Mouse (Mus musculus) heart, postnatal 10 days (tissue): ENCODE results near the gene Tex33. TPM values are rescaled to one million over a fixed set of nuclear protein-coding genes. Genes with fewer than 3 reads are reported as not detected.

Source experiments
- DNase-seq, 2 experiments: peaks; one replicate each; pipeline ENCODE4 v3.0.0; 2021
- intact Hi-C: fragments of 180-260 bp; cut with DNase I; formaldehyde crosslinking; loops from one replicate; pipeline ENCODE4 v1.15.1; 2025
- total RNA-seq, 2 experiments: library from RNA; stranded (reverse); gene quantifications; 2 replicates each; pipeline ENCODE4 v1.2.3; 2021

Gene Tex33
- total RNA-seq, 2 experiments from 2014 or later: not detected

DNA sequence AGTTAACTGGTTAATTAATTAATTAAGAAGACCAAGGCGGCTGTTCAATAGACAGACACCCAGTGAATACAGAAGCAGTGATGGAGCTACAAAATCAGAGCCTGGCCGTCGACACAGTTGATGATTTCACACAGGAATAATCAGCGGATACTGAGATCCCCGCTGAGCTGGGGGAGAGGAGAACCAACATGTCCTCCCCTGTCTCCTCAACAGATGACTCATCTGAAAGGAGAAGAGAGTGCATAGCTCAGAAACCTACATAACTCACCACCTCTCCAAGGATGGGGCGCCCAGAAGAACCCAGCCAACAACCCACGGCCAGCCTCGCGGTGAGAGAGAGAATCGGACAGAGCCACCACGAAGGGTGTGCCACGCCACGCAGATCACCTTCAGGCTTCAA, 24.7 kb upstream of the Tex33 start:
- intact Hi-C loops: loop anchor here (5.0 kb wide), 1 partner anchor 243 kb away; no protein-coding TSS in a partner anchor
- DNase-seq: no peak

- intact Hi-C loops: no loop called here
- DNase-seq: no peak
Measured at GRCm38 (mm10) chr15:78416937-78417336, 21.2 kb upstream of the Tex33 start.

DNA sequence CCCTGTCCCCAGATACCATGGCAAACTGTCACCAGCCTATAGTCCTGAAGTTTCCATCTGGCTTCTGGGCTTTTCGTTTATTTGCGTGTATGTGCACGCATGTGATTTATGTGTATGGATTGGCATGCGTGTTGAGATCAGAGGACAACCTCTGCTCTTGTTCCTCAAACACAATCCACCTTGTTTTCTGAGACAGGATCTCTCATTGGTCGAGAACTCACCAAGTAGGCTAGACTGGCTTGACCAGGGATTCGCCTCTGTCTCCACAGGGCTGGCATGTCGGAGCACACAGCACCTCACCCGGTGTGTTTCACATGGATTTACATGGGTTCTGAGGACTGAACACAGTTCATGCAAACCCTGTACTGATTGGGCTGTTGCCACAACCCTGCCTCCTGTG, 18.4 kb upstream of the Tex33 start:
- intact Hi-C loops: no loop called here
- no peak for DNase-seq

DNA sequence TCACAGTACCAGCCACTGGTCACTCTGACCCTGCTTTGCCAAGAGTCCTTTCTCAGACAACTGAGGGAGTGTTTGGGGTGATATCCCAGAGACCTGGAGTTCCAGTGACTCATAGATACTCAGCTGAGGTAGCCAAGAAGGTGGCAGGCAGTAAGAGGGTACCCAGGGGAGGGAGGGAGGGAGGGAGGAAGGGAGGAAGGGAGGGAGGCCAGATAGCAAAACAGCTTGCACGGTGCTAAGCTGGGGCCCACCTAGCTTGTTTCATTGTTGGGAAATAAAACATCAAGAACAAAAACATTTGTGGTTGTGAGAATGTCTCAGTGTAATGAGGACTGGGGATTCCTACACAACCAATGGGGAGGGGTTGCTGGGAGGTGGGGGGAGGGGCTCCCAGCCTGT, 18.0 kb upstream of the Tex33 start:
- intact Hi-C loops: no loop called here
- no peak for DNase-seq

DNA sequence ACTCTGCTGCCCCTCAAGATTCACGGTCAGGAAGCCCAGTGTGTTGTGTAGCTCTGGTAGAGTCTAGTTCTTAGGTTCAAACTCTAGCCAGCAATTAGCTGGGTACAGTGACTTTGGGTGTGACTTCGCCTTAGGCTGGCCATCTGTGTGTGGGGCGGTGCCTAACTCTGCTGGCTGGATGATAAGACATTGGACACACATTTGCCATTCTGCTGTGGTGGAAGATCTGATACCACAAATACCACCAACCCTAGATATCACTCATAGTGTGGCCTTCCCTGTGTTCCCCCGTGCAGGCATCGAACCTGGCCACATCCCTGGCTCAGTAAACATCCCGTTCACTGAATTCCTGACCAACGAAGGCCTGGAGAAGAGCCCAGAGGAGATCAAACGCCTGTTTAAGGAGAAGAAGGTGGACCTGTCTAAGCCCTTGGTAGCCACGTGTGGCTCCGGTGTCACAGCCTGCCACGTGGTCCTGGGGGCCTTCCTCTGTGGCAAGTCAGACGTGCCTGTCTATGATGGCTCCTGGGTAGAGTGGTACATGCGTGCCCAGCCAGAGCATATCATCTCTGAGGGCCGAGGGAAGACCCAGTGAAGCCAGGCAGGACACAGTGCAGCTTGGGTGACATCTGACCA, 17.5 kb upstream of the Tex33 start:
- intact Hi-C loops: no loop called here

GRCm38 (mm10) chr15:78409570-78410052, 13.9 kb upstream of the Tex33 start:
- no peak for DNase-seq
- intact Hi-C loops: no loop called here

More for the DNA sequence above, 17.5 kb upstream of the Tex33 start:
- DNase-seq: no peak

GRCm38 (mm10) chr15:78406293-78406934, 10.7 kb upstream of the Tex33 start, which contains the start of gene Mpst:
Gene Mpst, plus strand, starts transcription at chr15:78406416.
- DNase-seq: peak; percentile 94 to 95
- intact Hi-C loops: loop anchor here (2.0 kb wide), 1 partner anchor 22 kb away; the partner anchor contains the start of gene Kctd17

DNA sequence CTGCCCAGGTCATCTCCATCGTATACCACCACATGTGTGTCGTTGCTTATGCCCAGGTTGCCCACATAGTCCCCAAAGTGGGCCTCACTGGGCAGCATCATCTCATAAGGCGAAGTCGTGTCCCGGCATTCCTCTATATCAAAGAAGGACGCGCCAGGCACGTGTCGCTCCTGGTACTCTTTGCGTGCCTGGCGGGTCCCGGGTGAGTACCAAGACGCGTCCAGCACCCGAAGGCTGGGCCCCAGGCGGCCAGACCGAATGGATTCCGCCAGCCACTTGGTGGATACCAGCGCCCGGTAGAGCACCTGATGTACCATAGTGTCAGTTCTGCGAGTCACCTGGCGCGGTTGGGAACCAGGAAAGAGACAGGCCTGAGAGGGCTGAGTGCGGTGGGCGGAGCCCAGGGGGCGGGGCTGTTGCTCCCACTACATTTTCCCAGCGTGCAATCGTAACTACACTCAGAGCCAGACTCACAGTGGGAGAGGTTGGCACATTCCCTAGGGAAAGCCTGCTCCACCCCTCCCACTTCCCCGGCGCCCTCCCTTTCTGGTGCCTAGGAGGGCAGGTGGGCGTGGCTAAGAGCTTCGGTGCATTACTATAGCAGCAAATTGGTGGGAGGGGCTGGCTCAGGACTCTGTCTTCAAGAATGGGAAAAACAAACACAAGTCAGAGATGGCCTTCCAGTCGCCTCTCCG, 10.0 kb upstream of the Tex33 start, which contains the start of gene Tst:
Gene Tst, minus strand, starts transcription at position 391 of the 695 bp plus-strand sequence.
- intact Hi-C loops: loop anchor here (2.0 kb wide), 1 partner anchor 23 kb away; the partner anchor contains the start of gene Kctd17
- peak; percentile 90 for DNase-seq

DNA sequence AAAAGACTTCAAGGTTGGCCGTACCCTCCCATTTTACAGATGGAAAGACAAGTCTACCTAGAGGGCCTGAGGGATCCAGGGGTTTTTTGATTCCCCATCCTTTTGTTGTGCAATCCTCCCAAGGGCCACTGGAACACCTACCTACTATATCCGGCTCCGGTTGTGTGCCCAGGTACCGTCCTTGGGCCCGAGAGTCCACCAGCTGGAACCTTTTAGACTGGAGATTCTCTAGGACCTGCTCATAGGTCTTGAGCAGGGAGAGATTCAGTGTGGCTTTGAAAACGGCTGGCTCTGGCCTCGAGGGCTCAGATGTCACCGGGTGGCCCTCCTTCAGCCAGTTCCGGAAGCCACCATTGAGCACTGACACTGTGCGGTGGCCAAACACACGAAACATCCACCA, 9.4 kb upstream of the Tex33 start:
- intact Hi-C loops: no loop called here
- DNase-seq: no peak

GRCm38 (mm10) chr15:78403896-78404295, 8.2 kb upstream of the Tex33 start:
- peak; percentile 73 to 75 for DNase-seq
- intact Hi-C loops: no loop called here

- no peak for DNase-seq
- intact Hi-C loops: no loop called here
Measured at GRCm38 (mm10) chr15:78403301-78403741, 7.6 kb upstream of the Tex33 start.

DNA sequence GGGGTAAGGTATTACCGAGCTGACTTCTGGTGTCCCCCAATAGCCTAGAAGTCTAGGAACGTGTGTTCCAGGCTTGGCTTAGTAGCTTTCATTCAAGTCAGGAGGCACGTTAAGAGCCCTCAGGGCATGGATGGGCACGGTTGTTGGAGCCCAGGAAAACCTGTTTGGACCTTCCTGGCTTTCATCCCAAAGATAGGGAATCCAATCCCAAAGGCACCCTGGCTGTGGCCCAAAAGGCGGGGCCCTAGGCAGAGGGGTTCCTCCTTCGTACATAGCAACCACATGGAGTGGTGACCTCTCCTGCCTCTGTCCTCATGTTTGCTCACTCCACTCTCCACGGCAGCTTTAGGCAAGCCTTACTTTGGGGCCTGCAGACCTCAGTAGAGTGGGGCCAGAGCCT, 6.7 kb upstream of the Tex33 start:
- DNase-seq: peak; percentile 47 to 48
- intact Hi-C loops: no loop called here

DNA sequence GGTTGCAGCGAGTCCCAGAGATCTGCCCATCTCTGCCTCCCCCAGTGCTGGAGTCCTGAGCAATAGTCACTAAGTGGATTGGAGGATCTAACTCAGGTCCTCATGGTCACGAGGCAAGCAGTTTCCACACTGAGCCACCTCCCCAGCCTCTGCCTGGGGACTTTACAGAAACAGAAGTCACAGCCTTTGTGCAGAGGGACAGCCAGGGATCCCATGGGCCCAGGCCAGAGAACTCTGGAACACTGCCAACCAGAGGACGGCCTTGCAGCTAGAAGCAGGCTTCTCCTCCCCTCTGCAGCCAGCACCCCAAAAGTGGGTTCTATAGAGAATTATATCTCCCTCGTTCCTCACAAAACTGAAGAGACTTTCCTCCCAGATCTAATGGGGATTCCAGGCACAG, 6.2 kb upstream of the Tex33 start:
- DNase-seq: peak; percentile 87 to 90
- intact Hi-C loops: no loop called here

DNA sequence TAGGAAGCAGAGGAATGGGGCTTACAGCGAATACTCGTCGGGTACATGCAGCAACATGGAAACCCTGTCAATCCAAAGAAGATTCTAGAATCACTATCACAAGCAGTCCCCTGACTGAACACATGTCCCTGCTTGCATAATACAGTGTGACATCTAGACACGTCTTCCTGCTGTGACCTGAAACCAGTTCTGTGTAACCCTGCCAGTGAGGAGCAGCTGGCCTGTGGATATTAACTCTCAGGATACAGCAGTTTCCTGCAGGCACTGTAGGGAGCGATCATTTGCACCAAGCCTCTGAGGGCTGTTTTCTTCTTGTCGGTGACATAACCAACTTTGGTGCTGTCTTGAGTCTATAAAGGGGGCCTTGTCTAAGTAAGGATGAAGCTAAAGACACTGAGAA, 5.6 kb upstream of the Tex33 start:
- intact Hi-C loops: no loop called here
- peak in 1 of 2 experiments; percentile 41 for DNase-seq

GRCm38 (mm10) chr15:78390855-78391254, 4.9 kb downstream of the Tex33 start:
- intact Hi-C loops: no loop called here

DNA sequence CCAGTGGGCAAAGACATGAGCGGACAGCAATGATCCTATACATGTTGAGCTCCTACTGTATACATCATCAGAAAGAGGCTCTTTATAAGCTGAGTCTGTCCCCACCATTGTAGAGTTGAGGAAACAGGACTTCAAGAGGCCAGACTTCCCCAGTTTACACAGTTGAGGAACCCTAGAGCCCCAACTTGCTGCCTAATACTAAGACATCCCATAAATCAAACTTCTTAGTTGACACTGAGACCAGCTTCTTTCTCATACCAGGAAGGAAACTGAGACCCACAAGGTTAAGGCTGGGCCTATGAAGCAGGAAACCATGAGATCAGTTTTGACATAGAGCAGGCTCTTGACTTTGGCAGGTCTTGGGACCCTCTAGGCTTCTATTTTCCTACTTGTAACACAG, 10.1 kb downstream of the Tex33 start:
- intact Hi-C loops: no loop called here
- no peak for DNase-seq

More at GRCm38 (mm10) chr15:78390855-78391254, 4.9 kb downstream of the Tex33 start:
- DNase-seq: no peak

- intact Hi-C loops: no loop called here
- DNase-seq: no peak
Measured at GRCm38 (mm10) chr15:78384220-78385116, 11.2 kb downstream of the Tex33 start.

DNA sequence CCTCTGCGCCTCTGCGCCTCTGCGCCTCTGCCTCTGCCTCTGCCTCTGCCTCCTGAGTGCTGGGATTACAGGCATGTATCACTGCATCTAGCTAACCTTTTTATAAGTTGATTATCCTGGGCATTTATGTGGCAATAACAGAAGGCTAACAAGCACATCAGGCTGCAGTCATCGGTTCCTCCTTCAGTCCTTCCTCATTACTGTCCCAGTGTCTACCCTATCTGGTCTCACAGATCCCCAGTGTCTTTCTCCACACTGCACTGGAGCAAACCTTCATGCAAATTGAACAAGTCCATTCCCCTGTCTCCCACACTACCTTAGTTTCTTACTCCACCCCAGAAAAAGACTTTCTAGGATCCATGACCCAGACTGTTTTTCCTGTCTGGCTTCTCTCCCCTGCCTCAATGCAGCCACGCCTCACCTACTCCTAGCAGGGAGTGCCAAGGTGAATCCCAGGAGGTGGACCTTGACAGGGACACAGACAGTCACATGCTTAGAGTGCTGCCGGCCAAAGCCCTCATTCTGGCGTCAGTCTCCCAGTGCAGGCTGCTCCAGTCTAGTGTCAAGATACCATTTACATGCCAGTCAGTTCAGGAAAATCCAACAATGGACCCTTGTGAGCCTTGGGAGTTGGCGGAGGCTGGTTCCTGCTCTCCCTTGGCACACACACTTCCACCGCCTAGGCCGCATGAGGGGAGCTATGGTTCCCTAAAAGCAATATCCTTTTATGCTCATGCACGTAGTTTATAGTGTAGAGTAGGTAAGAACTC, 12.1 kb downstream of the Tex33 start:
- DNase-seq: peak; percentile 43 to 61
- intact Hi-C loops: no loop called here

- DNase-seq: no peak
- intact Hi-C loops: no loop called here
Measured at GRCm38 (mm10) chr15:78382115-78382514, 13.6 kb downstream of the Tex33 start.

DNA sequence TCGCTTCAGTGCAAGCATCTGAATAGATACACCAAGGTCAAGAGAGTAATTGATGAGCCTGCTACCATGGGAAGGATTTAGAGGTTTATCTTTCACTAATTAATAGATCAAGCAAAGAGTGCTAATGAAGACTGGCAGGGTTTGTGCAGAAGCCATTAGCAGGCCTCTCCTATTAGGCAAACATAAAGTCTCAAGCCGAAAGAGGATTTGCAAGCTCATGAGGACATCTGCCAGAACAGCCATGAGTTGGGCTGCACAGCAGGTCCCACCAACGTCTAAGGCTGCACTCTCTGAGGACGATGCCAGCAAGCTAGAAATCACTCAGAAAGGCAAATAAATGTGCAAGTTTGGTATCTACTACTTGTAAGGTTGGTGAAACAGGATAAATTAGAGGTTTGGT, 15.0 kb downstream of the Tex33 start:
- DNase-seq: no peak
- intact Hi-C loops: no loop called here
